Mouse (Mus musculus) liver, embryonic 13.5 days (tissue): ENCODE measurements at regions not wholly inside any gene's neighbourhood (a gene's known extent, or its start where the extent isn't known, plus 50 kb on each side); places are given as distances from the start of the nearest gene placed in this dataset.

ENCODE experiments used
- ATAC-seq: fragments of 200-750 bp; cut with Nextera tagmentation; 2 replicates; pipeline ENCODE4 v1.8.0; 2017; ENCODE audit warnings: low read depth, mild to moderate bottlenecking, moderate number of reproducible peaks, moderate library complexity
- DNase-seq: peaks from one replicate; pipeline ENCODE4 v3.0.0; 2022
- H3K27ac ChIP-seq: fragments of 300-500 bp; sonication (generic); 2 replicates; pipeline ENCODE4 v1.5.1; 2015; ENCODE audit warnings: moderate library complexity, mild to moderate bottlenecking, inconsistent platforms
- H3K27me3 ChIP-seq: fragments of 300-500 bp; sonication (generic); 2 replicates; pipeline ENCODE4 v1.6.1; 2015; ENCODE audit warnings: mild to moderate bottlenecking, inconsistent platforms
- H3K36me3 ChIP-seq: fragments of 300-500 bp; sonication (generic); 2 replicates; pipeline ENCODE4 v1.6.1; 2015; ENCODE audit warnings: mild to moderate bottlenecking, inconsistent platforms
- H3K4me1 ChIP-seq: fragments of 300-500 bp; sonication (generic); replicated peaks from 2 replicates; pipeline ENCODE4 v1.6.1; 2015; ENCODE audit warnings: inconsistent platforms
- H3K4me2 ChIP-seq: fragments of 300-500 bp; sonication (generic); 2 replicates; pipeline ENCODE4 v1.6.1; 2015; ENCODE audit warnings: inconsistent platforms, mild to moderate bottlenecking, moderate library complexity
- H3K4me3 ChIP-seq: fragments of 300-500 bp; sonication (generic); replicated peaks from 2 replicates; pipeline ENCODE4 v1.5.1; 2015; ENCODE audit warnings: mild to moderate bottlenecking, inconsistent platforms
- H3K9ac ChIP-seq: fragments of 300-500 bp; sonication (generic); 2 replicates; pipeline ENCODE4 v1.6.1; 2015; ENCODE audit warnings: mild to moderate bottlenecking, inconsistent platforms
- H3K9me3 ChIP-seq: fragments of 300-500 bp; sonication (generic); replicated peaks from 2 replicates; pipeline ENCODE4 v1.6.1; 2016; ENCODE audit warnings: inconsistent platforms
- WGBS: fragments of 180-500 bp; shearing (Covaris S2); methylation state at CpG from one replicate; pipeline ENCODE4 v1.1.7; 2015; ENCODE audit not compliant: insufficient replicate concordance; 5-methylcytosine and 5-hydroxymethylcytosine counted together

DNA sequence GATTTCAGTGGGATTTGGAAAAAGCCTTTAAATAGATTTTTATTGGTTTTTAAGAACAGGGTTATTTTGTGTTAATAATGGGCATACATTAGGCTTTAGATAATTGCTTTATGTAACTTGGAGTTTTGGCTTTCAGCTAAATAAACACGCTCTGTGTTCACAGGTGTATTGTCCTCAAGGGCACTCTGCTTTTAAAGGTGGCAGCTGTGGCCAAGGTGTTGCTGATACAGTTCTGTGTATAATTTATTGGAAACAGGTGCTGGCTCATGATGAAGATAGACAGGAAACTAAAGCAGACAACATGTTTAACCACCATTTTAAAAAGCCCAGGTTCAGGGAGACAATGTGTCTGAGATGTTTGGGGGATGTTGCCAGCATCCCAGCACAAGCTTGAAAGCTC is 242.3 kb upstream of the Lrtm1 start:
- no peaks in the 10 kb centered on the region for H3K27me3 ChIP-seq
- WGBS: 62% methylated on average over 1 of the region's 1 CpGs
- no peaks in the 10 kb centered on the region for H3K36me3 ChIP-seq
- DNase-seq (no peak), ATAC-seq (no peak)
- H3K4me2 ChIP-seq: no peak overlapping the region
- no peak overlapping the region for H3K27ac ChIP-seq
- H3K4me1 ChIP-seq: no peaks in the 10 kb centered on the region
- H3K4me3 ChIP-seq: no peak overlapping the region
- no peaks in the 10 kb centered on the region; the same call in 1 of the 2 replicates for H3K9me3 ChIP-seq
- no peak overlapping the region for H3K9ac ChIP-seq

DNA sequence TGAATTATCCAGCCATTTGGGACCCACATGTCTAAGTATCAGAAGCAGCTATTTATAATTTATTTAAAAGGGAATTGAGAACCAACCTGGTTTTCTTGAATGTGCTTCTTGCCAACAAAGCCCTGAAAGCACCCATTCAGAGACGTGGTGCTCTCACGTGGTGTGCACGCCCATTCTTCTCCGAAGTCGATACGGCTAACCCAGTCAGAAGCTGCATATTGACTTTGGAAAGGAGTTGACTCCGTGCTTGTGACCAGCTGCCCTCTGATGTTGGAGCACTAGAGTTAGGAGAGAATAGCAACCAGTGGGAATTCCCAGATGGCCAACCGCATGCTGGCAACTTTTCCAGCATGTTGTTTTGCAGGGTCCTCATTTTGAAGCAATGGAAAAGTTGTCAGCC is 240.2 kb upstream of the Lrtm1 start:
- Histone ChIP-seq H3K36me3 (no peaks in the 10 kb centered on the region), H3K4me2 (no peak overlapping the region), H3K4me1 (no peaks in the 10 kb centered on the region), H3K27me3 (no peaks in the 10 kb centered on the region), H3K9me3 (no peaks in the 10 kb centered on the region; the same call in 1 of the 2 replicates), H3K9ac (no peak overlapping the region), H3K4me3 (no peak overlapping the region), H3K27ac (no peak overlapping the region)
- no peak for ATAC-seq
- WGBS: 80% methylated on average over 8 of the region's 8 CpGs
- no peak for DNase-seq

DNA sequence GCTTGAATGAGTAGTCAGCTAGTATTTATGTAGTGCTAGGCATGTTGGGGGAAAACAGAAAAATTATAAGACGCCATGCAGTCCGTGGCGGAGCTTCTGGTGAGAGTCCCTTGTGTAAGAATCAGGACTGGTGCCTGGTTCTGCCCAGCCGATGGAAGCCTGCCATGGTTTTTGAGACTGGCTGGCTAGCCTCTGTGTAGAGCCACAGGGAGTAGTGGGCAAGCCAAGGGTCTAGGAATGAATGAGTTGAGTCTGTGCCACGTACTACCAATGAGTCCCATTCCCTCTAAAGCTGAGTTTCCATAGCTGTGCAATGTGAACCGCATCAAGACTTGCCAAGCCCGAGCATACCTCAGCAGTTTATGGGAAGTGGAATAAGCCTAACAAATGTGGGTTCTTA is 236.3 kb upstream of the Lrtm1 start:
- ATAC-seq: no peak
- 67% methylated on average over 7 of the region's 7 CpGs for WGBS
- Histone ChIP-seq H3K27ac (no peak overlapping the region), H3K36me3 (no peaks in the 10 kb centered on the region), H3K9me3 (no peaks in the 10 kb centered on the region; the same call in 1 of the 2 replicates), H3K4me3 (no peak overlapping the region), H3K4me1 (no peaks in the 10 kb centered on the region), H3K4me2 (no peak overlapping the region), H3K27me3 (no peaks in the 10 kb centered on the region), H3K9ac (no peak overlapping the region)
- DNase-seq: no peak

DNA sequence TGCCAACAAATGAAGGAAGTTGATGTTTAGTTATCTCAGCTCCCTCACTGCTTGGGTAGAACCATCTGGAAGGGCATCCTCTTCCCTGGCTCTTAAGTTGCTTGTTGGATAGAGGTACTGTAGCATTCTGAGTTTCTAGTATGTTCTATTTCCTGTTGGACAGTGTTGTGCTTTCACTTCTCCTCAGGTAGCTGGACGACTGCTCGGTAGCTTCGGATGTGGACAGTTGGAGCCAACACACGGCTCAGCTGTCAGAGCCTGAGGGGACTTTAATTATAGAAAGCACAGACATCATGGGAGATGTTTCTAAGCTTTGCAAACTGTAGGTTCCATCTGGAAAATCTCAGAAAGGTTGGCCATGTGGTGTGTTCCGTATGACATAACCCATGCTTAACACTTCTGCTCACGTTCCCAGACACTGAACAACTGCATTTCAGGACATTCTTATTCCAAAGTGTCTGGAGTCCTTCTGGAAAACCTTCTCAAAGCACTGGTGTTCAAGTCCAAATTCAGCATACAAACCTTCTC is 233.8 kb upstream of the Lrtm1 start:
- Histone ChIP-seq H3K4me3 (no peak overlapping the region), H3K9ac (no peak overlapping the region), H3K9me3 (no peaks in the 10 kb centered on the region), H3K4me1 (no peaks in the 10 kb centered on the region), H3K27ac (no peak overlapping the region), H3K27me3 (no peaks in the 10 kb centered on the region), H3K4me2 (no peak overlapping the region), H3K36me3 (no peaks in the 10 kb centered on the region)
- ATAC-seq (no peak), DNase-seq (no peak)
- 67% methylated on average over 6 of the region's 6 CpGs for WGBS

DNA sequence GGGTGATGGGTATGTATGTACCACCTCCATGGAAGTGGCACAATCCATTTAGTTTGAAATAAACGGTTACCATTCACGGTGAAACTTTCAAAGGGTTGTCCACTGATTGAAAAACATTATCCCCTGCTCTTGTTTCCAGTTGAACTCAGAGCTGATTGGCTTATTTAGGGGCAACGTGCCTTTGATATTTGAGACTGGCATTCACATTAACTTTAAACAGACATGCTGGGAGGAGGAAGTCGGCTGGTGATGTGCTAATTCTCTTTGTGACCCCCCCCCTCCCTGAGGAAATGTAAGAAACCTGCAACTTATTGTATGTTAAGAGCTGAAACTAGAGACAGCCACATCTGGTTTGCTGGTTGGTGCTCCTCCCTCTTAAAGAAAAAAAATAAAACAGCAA is 219.7 kb upstream of the Lrtm1 start:
- H3K9me3 ChIP-seq: no peaks in the 10 kb centered on the region
- no peak overlapping the region for H3K4me2 ChIP-seq
- no peaks in the 10 kb centered on the region for H3K4me1 ChIP-seq
- DNase-seq: no peak
- no peak overlapping the region for H3K9ac ChIP-seq
- H3K36me3 ChIP-seq: no peaks in the 10 kb centered on the region
- WGBS: 7% methylated on average over 4 of the region's 4 CpGs
- H3K27me3 ChIP-seq: no peaks in the 10 kb centered on the region
- no peak overlapping the region for H3K27ac ChIP-seq
- no peak overlapping the region for H3K4me3 ChIP-seq
- ATAC-seq: no peak

DNA sequence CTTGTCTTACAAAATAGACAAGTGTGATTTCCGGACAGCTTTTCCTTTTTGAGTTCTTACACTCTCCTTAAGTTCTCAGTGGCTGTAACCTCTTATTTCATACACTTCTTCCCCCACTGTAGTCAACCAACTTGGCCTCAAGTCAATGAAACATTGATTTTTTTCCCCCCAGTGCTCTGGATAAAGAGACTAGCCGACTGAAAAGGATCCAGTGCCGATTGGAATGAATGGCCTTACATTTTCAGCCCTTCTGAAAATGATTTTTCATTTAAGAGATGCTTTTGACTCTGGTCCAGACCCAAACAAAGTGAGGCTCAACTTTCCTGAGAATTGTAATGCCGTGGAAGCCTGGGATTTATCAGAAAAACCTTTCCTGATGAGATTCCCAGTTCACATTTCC is 216.3 kb upstream of the Lrtm1 start:
- no peak overlapping the region for H3K4me2 ChIP-seq
- no peak overlapping the region for H3K4me3 ChIP-seq
- no peak overlapping the region for H3K27ac ChIP-seq
- no peaks in the 10 kb centered on the region for H3K4me1 ChIP-seq
- ATAC-seq (no peak), DNase-seq (no peak)
- H3K36me3 ChIP-seq: no peaks in the 10 kb centered on the region
- H3K9ac ChIP-seq: no peak overlapping the region
- H3K9me3 ChIP-seq: no peaks in the 10 kb centered on the region
- no peaks in the 10 kb centered on the region for H3K27me3 ChIP-seq
- WGBS: 42% methylated on average over 4 of the region's 4 CpGs

DNA sequence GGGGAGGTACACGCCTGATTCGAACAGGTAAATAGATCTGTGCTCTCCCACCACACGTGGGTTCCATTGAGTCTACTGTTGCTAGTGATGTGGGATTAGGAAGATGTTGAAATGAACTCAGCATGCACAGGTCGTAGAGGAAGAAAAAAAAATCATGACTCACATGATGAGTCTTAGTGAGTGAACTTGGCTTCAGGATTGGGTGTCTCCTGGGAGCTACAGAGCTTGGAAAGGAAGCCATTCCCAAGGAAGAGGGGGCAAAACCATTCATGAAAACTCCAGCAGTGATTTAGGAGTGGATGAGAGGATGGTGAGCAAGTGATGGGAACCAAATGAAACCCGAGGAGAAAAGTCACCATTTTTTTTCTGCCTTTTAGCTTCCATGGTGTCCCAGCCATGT is 215.9 kb upstream of the Lrtm1 start:
- Histone ChIP-seq H3K4me3 (no peak overlapping the region), H3K27ac (no peak overlapping the region), H3K4me2 (no peak overlapping the region), H3K4me1 (no peaks in the 10 kb centered on the region), H3K9ac (no peak overlapping the region), H3K36me3 (no peaks in the 10 kb centered on the region), H3K27me3 (no peaks in the 10 kb centered on the region), H3K9me3 (no peaks in the 10 kb centered on the region)
- WGBS: 59% methylated on average over 5 of the region's 5 CpGs
- DNase-seq (no peak), ATAC-seq (no peak)

DNA sequence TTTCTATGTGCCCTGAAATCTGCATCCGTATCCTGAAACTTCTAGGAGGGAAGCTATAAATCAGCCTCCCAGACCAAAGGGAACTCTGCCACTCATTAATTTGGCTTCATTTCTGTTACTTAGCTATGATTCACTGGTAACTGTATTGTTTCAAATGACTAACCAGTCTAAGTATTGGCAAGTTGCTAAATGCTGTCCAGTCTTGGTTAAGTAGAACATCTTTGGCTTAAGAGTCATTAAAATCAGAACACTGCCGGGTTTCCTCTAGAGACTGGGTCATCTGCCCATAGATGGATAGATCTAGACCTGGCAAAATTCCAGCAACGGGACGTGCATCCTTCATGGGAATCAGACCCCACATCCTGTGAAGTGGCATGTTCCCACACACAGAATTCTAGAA is 209.9 kb upstream of the Lrtm1 start:
- WGBS: 61% methylated on average over 4 of the region's 4 CpGs
- ATAC-seq (no peak), DNase-seq (no peak)
- Histone ChIP-seq H3K4me2 (no peak overlapping the region), H3K9ac (no peak overlapping the region), H3K36me3 (no peaks in the 10 kb centered on the region), H3K4me1 (no peaks in the 10 kb centered on the region), H3K9me3 (no peaks in the 10 kb centered on the region), H3K4me3 (no peak overlapping the region), H3K27ac (no peak overlapping the region), H3K27me3 (no peaks in the 10 kb centered on the region)

DNA sequence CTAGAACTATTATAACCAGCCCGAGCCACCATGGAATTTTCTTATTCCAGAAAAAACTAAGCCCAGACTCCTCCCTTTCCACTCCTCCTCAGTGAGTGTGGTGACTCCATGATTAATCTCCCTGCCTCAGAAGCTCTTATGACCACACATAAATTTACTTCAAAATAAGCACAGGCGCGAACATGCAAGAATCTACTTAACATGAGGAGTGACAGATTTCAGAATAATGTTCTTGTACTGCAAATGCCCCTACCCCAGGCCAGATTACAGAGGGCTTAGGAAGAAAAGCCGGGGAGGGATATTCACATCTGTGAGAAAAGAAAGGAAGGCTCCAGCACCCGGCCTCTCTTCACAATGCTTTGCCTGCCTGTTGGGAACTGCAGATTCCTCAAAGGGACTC is 208.7 kb upstream of the Lrtm1 start:
- WGBS: 66% methylated on average over 5 of the region's 5 CpGs
- no peak for ATAC-seq
- H3K36me3 ChIP-seq: no peaks in the 10 kb centered on the region
- no peaks in the 10 kb centered on the region for H3K27me3 ChIP-seq
- no peak for DNase-seq
- H3K9ac ChIP-seq: no peak overlapping the region
- H3K27ac ChIP-seq: no peak overlapping the region
- H3K4me1 ChIP-seq: no peaks in the 10 kb centered on the region
- no peak overlapping the region for H3K4me3 ChIP-seq
- H3K4me2 ChIP-seq: no peak overlapping the region
- H3K9me3 ChIP-seq: no peaks in the 10 kb centered on the region

DNA sequence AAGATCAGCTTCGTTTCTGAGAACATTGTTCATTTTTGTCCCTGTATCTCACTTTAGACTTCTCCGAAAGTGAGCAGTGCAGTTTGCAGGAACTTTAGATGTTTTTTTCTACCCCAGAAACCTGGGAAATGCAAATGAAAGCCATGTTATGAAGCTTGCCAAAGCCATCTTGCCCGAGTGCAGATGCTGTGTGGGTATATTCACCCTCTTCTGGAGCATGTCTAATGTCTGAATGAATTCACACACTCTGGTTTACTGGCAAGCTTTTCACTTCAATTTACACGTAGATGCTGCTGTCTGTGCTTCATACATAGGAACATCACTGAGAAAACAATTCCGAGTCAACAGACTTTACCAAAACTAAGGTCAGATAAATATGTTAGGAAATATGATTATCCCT is 197.0 kb upstream of the Lrtm1 start:
- WGBS: 62% methylated on average over 5 of the region's 5 CpGs

DNA sequence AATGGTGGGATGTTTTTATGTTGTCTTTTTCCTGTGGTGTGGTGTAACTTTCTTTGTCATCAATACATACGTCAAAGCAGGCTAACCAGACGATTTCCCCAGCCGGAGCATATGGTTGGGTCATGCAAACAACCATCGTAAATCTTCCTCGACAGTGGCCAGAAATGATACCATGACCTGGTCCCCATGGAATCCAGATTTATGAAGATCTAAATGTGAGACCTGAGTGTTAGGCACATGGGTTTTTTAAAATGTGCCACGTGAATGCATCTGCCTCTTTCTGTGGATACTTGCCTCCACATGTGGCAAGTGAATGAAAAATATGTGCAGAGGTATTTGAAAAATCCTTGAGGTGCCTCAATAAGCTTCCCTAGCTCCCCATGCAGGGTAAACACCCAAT is 190.8 kb upstream of the Lrtm1 start:
- DNase-seq: no peak

More for the DNA sequence above, 197.0 kb upstream of the Lrtm1 start:
- no peaks in the 10 kb centered on the region for H3K36me3 ChIP-seq
- no peak overlapping the region for H3K4me3 ChIP-seq
- H3K27me3 ChIP-seq: no peaks in the 10 kb centered on the region
- no peak overlapping the region for H3K9ac ChIP-seq
- DNase-seq (no peak), ATAC-seq (no peak)
- no peaks in the 10 kb centered on the region for H3K4me1 ChIP-seq
- H3K4me2 ChIP-seq: no peak overlapping the region
- H3K9me3 ChIP-seq: no peaks in the 10 kb centered on the region
- no peak overlapping the region for H3K27ac ChIP-seq

DNA sequence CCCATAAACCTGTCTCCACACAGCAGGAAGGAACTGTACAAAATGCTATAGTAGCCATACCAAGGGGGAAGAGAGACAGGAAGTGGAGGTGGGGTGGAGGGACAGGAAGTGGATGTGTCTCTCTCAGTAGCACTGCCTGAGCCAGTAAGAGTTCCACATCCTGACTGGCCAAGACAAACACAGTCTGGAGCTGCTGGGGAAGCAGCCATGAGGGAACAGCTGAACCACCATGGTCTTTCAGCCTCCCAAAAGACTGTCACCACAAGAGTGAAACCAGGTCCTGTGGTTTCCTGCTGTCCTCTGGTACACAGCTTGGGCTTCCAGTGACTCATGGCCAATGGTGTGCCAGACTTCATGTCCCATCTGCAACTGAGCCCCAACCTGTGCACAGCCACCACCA is 180.9 kb upstream of the Lrtm1 start:
- no peaks in the 10 kb centered on the region for H3K36me3 ChIP-seq
- no peaks in the 10 kb centered on the region for H3K4me1 ChIP-seq
- H3K4me2 ChIP-seq: no peak overlapping the region
- ATAC-seq (no peak), DNase-seq (no peak)
- no peak overlapping the region for H3K4me3 ChIP-seq
- H3K27ac ChIP-seq: no peak overlapping the region
- H3K9ac ChIP-seq: no peak overlapping the region
- H3K27me3 ChIP-seq: no peaks in the 10 kb centered on the region
- no peaks in the 10 kb centered on the region for H3K9me3 ChIP-seq

More for the DNA sequence above, 190.8 kb upstream of the Lrtm1 start:
- Histone ChIP-seq H3K4me1 (no peaks in the 10 kb centered on the region), H3K9me3 (no peaks in the 10 kb centered on the region), H3K27me3 (no peaks in the 10 kb centered on the region), H3K4me3 (no peak overlapping the region), H3K9ac (no peak overlapping the region), H3K27ac (no peak overlapping the region), H3K4me2 (no peak overlapping the region), H3K36me3 (no peaks in the 10 kb centered on the region)
- WGBS: 57% methylated on average over 6 of the region's 6 CpGs
- ATAC-seq: no peak
